Mouse (Mus musculus) lung, adult 18-20 months (tissue): ENCODE measurements around the gene Mapkap1.
A peak's percentile ranks its signal among the peaks of the same experiment; 100 is the strongest.
"Not testable (repeated sequence)": the region's sequence is repeated elsewhere in the genome, so short reads cannot be mapped to it uniquely, and the experiment has no call there.

Source experiments
- DNase-seq, 2 experiments: peaks; one replicate each; pipeline ENCODE4 v3.0.0; 2022; ENCODE audit warnings: mixed read lengths in 2 of 2

Gene Mapkap1

DNA sequence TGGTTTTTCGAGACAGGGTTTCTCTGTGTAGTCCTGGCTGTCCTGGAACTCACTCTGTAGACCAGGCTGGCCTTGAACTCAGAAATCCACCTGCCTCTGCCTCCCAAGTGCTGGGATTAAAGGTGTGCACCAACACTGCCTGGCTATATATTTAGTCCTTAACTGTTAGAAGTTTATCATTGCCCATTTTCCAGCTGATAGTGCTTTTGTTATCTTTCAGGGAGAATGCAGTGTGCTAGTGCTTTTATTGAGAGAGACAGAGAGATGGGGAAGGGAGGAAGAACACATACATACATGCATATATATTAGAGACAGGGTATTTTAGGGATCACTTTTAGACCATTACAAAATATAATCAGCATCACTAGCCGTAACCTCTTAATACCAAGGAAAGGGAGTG lies 26.3 kb downstream of the Mapkap1 start:
- DNase-seq: not testable (repeated sequence)

- DNase-seq: no peak
Observed at GRCm38 (mm10) chr2:34436321-34436720, 29.8 kb downstream of the Mapkap1 start.

- DNase-seq: no peak
Observed at GRCm38 (mm10) chr2:34448756-34449155, 42.2 kb downstream of the Mapkap1 start.

DNA sequence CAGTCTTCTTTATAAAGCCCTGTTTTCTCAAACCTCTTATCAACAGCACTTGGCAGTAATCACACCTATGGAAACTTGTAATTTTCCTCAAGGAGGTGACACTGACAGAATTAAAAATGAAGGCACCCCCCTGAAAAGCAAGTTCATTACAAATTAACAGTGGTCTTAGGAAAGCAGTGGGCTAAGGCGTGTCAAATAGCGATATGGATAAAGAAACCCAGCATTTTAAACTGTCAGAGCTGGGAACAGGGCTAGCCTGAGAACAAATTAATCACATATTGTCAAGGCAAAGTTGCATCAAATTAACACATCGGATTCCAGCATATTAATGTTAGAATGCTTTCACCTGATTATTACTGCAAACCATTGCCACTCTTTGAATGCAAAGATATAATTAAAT lies 55.9 kb downstream of the Mapkap1 start:
- DNase-seq: no peak

GRCm38 (mm10) chr2:34468559-34469141 lies 62.1 kb downstream of the Mapkap1 start:
- peak in 1 of 2 experiments; percentile 5 for DNase-seq

DNA sequence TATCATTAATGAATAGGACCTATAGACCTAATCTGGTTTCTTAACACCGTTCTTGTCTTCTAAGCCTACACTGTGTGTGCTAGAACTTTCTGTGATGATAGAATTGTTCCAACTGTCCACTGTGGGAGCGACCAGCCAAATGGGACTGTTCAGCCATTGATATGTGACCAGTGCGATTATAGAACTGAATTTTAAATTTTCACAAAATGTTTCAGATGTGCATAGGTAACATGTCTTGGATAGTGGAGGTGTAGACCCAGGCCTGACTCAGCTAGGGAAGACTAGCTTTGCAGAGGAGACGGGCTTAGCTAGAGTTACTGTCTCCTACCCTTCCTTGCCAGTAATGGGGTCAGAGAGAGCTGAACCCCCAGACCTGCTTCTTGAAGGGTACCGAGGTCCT lies 62.8 kb downstream of the Mapkap1 start:
- no peak for DNase-seq

DNA sequence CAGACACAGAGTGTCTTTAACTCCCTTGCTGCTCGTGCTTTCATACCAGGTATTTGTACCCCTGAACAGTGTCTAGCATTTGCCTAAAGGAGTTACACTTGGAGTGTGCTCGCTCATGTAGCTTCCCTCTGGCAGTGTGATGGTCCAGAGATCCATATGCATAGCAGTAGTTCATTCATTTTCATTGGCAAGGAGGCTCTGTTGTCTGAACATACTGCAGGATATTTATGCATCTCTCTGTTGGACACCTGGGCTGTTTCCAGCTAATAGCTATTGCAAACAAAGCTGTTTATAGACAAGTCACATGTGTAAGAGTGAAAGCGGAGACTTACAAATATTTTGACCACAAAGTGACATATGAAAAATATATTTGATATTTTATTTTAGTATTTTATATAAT lies 67.2 kb downstream of the Mapkap1 start:
- DNase-seq: no peak

DNA sequence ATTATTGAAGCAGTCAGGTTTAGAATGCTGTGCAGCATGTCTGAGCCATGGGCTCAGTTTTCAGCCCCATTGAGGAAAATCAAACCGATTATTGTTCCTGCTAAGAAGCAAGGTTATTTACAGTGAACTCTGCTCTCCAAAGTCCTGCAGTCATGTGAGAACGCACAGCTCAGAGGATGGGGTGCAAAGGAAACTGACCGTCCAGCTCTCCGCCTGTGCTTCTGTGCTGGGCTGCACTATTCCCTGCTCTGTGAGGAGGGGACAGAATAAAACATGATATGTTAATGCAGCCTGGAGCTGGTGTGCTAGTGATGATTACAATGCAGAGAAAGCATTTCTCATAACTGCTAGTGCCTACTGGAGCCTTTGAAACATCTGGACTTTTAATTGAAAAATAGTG lies 74.8 kb downstream of the Mapkap1 start:
- DNase-seq: no peak

GRCm38 (mm10) chr2:34482102-34482501 lies 75.5 kb downstream of the Mapkap1 start:
- DNase-seq: no peak

GRCm38 (mm10) chr2:34482531-34482930 lies 76.0 kb downstream of the Mapkap1 start:
- DNase-seq: no peak

DNA sequence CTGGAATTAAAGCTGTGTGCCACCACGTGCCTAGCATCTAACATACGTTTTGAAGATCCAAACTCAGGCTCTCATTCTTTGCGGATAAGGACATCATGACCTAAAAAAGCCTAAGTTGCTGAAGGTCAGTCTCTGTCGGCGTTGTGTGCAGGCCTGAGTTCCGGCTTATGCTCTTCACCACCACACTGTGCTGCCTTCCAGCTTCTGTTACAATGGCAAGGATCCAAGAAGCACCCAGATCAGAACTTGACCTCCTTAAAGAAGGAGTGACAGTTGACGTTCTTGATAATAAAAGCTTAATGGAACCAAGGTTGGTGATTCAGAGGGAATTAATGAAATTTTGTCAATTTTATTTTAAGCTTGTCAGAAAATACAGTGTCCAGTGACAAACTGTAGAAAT lies 80.7 kb downstream of the Mapkap1 start:
- DNase-seq: no peak

GRCm38 (mm10) chr2:34503975-34504730 lies 97.6 kb downstream of the Mapkap1 start:
- no peak for DNase-seq

GRCm38 (mm10) chr2:34506162-34506561 lies 99.6 kb downstream of the Mapkap1 start:
- DNase-seq: not testable (repeated sequence)

DNA sequence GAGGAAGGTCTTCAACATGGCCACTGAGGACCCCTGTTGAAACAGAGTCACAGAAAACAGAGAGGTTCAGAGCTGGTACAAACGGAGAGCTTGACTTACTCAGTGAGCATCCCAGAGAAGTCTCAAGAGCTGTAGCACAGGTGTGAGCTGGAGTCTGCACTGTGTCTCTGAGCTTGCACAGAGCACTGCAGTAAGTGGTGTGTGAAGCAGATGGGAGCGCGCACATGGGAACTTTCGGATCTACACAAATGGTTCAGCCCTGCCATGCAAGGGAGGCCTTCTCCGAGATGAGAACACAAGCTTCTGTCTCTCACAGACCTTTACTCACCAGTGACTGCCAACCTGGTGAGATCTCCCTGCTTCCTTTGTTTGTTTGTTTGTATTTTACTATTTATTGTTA lies 103.3 kb downstream of the Mapkap1 start:
- no peak for DNase-seq

DNA sequence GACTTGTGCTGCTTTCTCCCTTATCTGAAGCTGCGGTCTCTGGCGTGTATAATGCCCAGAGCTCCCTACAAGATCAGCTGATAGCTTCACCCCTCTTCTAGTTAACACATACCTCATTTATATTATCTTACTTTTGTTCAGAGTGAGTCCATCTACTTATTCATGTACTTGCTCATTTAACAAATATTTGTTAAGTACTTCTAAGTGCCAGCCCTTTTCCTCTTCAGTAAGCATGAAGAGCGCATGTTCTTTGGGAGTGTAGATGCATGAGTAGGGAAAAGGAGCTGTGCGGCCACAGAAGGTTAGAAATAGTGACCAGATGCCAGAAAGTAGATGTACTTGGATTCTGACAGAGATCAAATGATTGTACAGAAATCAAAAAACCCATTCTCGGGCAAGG lies 108.7 kb downstream of the Mapkap1 start:
- DNase-seq: no peak

DNA sequence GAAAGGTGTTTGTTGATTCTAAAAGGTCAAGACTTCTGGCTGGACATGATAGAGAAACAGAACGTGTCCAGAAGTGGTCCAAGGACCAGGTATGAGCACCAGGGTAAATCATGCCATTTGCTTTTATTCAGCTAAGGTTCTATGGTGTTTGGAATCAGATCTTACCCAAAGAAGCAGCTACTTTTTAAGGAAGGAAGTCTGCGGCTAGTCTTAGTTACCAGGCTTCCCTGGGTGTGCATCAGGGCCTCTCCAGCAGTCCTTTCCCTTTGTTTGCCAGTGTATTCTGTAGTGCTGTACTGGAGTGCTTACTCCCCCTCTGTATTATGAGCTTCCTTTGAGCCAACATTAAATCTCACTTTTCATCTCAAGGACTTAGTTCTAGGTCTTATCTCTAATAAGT lies 111.5 kb downstream of the Mapkap1 start:
- no peak for DNase-seq

DNA sequence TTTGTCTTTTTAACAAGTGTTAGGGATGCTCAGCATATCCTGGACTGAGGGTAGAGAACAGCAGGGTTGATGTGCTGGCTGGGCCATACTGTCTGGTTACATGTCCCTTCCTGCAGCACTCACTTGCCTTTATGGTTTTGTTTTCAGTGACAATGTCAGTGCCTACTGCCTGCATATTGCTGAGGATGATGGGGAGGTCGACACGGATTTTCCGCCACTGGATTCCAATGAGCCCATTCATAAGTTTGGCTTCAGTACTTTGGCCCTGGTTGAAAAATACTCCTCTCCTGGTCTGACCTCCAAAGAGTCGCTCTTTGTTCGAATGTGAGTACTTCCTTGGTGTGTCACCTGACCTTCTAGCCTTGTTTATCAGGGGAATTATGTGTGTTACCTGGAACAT lies 112.0 kb downstream of the Mapkap1 start:
- no peak for DNase-seq

DNA sequence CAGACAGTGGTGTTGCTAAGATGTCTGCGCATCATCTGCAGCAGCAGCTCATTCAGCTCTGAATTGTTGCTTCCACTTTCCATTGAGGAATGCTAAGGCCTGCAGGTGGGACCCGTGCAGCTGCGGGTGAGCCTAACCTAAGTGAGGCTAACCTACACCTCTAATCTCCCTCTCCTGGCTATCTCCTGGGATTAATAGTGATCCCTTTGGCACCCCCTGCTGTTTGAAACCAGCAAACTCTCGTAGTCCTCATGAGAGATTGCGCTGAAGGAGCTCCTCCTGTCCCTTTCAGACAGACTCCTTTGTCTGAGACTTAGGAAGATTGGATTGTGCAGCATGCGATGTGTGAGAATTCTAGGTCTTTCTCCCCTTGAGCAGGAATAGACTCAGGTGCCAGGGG lies 113.0 kb downstream of the Mapkap1 start:
- DNase-seq: peak; percentile 31 to 69

DNA sequence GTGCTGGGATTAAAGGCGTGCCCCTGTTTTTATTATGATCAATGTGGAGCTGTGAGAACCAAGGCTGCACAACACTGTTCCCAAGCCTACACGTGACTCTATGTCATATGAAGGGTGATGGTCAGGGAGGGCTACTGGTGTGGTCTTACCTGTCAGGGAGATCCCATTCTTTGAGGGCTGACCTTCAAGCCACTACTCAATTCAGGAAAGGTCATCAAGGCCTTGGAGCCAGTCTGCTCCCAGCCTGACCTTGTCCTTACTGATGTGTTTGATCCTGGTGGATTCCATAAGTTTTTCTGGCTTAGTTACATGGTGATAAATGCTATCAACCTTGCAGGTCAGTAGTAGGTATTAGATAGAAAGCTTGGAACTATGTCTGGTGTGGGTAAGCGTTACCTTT lies 114.8 kb downstream of the Mapkap1 start:
- no peak for DNase-seq

- peak; percentile 63 to 65 for DNase-seq
Observed at GRCm38 (mm10) chr2:34526527-34527371, 120.2 kb downstream of the Mapkap1 start.

GRCm38 (mm10) chr2:34528491-34528890 lies 121.9 kb downstream of the Mapkap1 start:
- no peak for DNase-seq

GRCm38 (mm10) chr2:34530042-34530441 lies 123.5 kb downstream of the Mapkap1 start:
- no peak for DNase-seq

DNA sequence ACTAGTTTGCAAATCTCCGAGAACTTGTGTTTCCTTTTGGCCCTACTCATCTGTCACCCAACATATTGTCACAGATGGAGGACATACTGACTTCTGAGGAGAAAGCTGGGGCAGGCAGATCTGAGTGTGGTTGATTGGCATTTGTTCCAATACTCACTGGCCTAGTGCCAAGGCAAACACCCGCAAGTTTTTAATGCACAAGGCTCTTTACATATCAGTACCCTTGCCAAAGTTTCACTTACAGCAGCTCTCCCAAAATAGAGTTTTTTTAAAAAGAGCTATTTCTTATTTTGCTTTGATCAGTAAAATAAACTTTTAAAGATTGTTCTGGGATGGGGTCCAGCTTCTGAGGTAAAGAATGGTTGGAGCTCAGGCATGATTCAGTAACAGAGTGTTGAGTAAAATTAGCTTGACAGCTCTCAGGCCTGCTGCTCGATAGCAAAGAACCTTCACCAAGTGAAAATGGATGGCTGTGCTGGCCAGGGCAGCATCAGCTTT lies 125.3 kb downstream of the Mapkap1 start:
- DNase-seq: peak; percentile 16 to 36

DNA sequence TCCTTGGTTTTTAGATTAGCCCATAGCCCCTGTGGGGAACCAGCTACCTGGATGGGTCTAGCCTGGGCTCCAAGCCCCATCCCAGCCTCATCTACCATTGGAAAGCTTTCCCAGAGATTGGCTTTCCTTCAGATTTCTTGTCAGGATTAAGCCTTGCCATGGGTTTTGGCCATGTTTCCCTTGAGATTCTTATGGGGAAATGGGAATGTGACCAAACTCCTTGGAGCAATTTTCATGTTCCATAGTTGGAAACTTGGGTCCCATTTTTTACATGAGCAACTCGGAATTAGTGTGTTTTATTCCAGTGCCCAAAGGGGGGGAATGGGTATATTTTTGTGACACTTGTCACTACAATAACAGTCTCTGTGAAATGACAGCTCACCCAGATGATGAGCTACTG lies 125.8 kb downstream of the Mapkap1 start:
- DNase-seq: no peak
